Mouse (Mus musculus): ENCODE data around the gene Vmn1r16.

DNA sequence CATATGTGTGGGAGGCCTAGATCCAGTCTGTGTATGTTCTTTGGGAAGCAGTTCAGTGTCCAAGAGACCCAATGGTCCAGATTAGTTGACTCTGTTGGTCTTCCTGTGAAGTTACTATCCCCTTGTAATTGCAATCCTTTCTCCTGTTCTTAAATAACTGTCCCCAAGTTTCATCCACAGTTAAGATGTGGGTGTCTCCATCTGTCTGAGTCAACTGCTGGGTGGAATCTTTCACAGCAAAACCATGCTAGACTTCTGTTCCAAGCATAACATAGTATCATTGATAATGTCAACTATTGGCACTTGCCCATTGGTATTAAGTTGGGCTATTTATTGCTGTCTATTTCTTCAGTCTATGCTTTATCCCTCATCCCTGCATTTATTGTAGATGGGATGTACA lies 50.3 kb downstream of the Vmn1r16 start:
- no peak for TF ChIP-seq CTCF (IDR thresholded peaks at IDR 0.05; ENCODE audit: low read depth, low read length)
- TF ChIP-seq POLR2AphosphoS5 (IDR thresholded peaks at IDR 0.05; ENCODE audit: insufficient replicate concordance, low read depth, low read length) = no peak

All from G1E (cell line).